Mouse (Mus musculus) embryonic facial prominence, embryonic 13.5 days (tissue): Measurements from ENCODE around the gene Slc13a4. TPM values are rescaled to one million over a fixed set of nuclear protein-coding genes. Genes with fewer than 3 reads are reported as not detected.
A peak's percentile ranks its signal among the peaks of the same experiment; 100 is the strongest.

Experiments used
- ATAC-seq: fragments of 200-750 bp; cut with Nextera tagmentation; 2 replicates; pipeline ENCODE4 v1.8.0; 2017; ENCODE audit warnings: low read depth; ENCODE audit not compliant: insufficient number of reproducible peaks, insufficient read depth, low FRiP score, low TSS enrichment
- H3K27ac ChIP-seq: fragments of 300-500 bp; sonication (generic); 2 replicates; pipeline ENCODE4 v1.5.1; 2015; ENCODE audit warnings: moderate library complexity, mild to moderate bottlenecking, inconsistent platforms
- H3K27me3 ChIP-seq: fragments of 300-500 bp; sonication (generic); 2 replicates; pipeline ENCODE4 v1.6.1; 2015; ENCODE audit warnings: mild to moderate bottlenecking, inconsistent platforms
- H3K36me3 ChIP-seq: fragments of 300-500 bp; sonication (generic); 2 replicates; pipeline ENCODE4 v1.6.1; 2015; ENCODE audit warnings: mild to moderate bottlenecking, inconsistent platforms
- H3K4me1 ChIP-seq: fragments of 300-500 bp; sonication (generic); 2 replicates; pipeline ENCODE4 v1.6.1; 2015; ENCODE audit warnings: inconsistent platforms
- H3K4me2 ChIP-seq: fragments of 300-500 bp; sonication (generic); 2 replicates; pipeline ENCODE4 v1.6.1; 2015; ENCODE audit warnings: moderate library complexity, mild to moderate bottlenecking, inconsistent platforms
- H3K4me3 ChIP-seq: fragments of 300-500 bp; sonication (generic); 2 replicates; pipeline ENCODE4 v1.5.1; 2015; ENCODE audit warnings: mild to moderate bottlenecking, inconsistent platforms
- H3K9ac ChIP-seq: fragments of 300-500 bp; sonication (generic); 2 replicates; pipeline ENCODE4 v1.6.1; 2015; ENCODE audit warnings: mild to moderate bottlenecking, inconsistent platforms
- H3K9me3 ChIP-seq: fragments of 300-500 bp; sonication (generic); 2 replicates; pipeline ENCODE4 v1.6.1; 2016; ENCODE audit warnings: inconsistent platforms
- WGBS: fragments of 180-500 bp; shearing (Covaris S2); methylation state at CpG from one replicate; pipeline ENCODE4 v1.1.7; 2015; ENCODE audit warnings: mixed read lengths; 5-methylcytosine and 5-hydroxymethylcytosine counted together
- polyA plus RNA-seq: library from polyadenylated mRNA; unstranded; fragments of >200 nt; fragmentation: Nextera tagmentation; extraction: Ambion mirVana; gene quantifications from 2 replicates; pipeline ENCODE4 v1.2.1, GENCODE M21; 2015

The Slc13a4 gene
- 0.19 and 0.58 TPM in 2 replicates for polyA plus RNA-seq

DNA sequence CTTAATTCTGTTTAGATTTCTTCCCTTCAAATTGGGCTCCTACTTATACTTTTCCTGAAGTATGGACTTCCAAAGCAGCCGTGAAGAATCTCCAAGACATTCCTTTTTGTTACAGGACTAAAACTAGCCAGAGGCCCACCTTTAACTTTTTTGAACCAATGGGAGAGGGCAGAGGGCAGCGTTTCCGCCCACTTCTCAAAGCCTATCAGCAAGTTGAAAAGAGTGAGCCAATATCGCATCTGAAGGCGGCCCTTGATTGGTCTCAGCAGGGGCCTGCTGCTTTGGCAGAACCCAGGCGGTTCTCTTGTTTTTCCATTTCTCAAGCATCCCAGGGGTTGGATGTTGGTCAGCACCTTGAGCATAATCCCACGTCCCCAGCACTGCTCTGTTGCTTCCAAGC is at the start of gene Slc13a4:
Slc13a4 (minus strand) TSS at position 95 of the 400 bp plus-strand sequence.
- WGBS = 38% methylated on average over 7 of the region's 7 CpGs
- H3K4me3 ChIP-seq = no peak within 1 kb of the TSS
- no peak within 1 kb of the TSS for H3K27ac ChIP-seq
- H3K36me3 ChIP-seq = no peaks in the 10 kb centered on the region
- no peaks in the 10 kb centered on the region for H3K27me3 ChIP-seq
- H3K9ac ChIP-seq = no peak within 1 kb of the TSS
- no peaks in the 10 kb centered on the region for H3K9me3 ChIP-seq
- ATAC-seq = no peak
- no peak within 1 kb of the TSS for H3K4me2 ChIP-seq
- H3K4me1 ChIP-seq = no peaks in the 10 kb centered on the region

DNA sequence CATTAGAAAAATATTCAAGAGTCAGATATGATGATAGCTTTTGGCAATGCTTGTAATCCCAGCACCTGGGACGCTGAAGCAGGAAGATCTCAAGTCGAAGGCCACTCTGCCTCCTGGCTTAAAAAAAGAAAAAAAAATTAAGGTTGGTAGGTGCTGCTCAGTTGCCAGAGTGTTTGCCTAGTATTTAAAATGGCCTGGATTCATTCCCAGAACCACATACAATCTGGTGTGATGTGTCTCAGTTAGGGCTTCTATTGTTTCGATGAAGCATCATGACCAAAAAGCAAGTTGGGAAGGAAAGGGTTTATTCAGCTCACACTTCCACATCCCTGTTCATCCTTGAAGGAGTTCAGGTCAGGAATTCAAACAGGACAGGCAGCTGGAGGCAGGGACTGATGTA is 47.4 kb upstream of the Slc13a4 start:
- 81% methylated on average over 3 of the region's 3 CpGs for WGBS
- no peak overlapping the region for H3K4me3 ChIP-seq
- no peaks in the 10 kb centered on the region for H3K36me3 ChIP-seq
- no peaks in the 10 kb centered on the region for H3K27me3 ChIP-seq
- no peaks in the 10 kb centered on the region for H3K9me3 ChIP-seq
- H3K4me2 ChIP-seq = no peak overlapping the region
- H3K4me1 ChIP-seq = peaks cover 27% of the 10 kb centered on the region
- no peak overlapping the region for H3K9ac ChIP-seq
- 0 out of 2 replicates have a peak overlapping the region, but pooled peaks have one; percentile 39 for H3K27ac ChIP-seq
- ATAC-seq = no peak

DNA sequence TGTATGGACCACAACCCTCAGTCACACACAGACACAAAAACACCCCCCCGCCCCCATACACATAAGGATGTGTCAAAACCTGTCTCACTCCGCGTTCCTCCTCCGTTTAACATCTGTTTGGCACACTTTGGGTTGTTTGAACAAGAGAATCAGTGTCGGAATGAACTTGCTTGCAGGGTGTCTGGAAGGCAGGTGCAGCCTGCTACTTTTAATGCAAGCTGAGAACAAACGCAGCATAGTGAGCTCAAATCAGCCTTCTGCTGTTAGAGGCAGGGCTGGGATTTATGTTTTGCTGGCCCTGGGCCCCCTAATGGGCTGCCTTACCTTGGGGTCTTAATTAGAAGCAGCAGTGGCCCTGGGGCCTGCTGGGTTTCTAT is 46.7 kb upstream of the Slc13a4 start:
- H3K4me2 ChIP-seq = peak overlapping the region; percentile 52
- no peak overlapping the region; the same call in 1 of the 2 replicates for H3K27ac ChIP-seq
- no peaks in the 10 kb centered on the region for H3K9me3 ChIP-seq
- peaks cover 30% of the 10 kb centered on the region for H3K4me1 ChIP-seq
- no peak overlapping the region for H3K9ac ChIP-seq
- 8% methylated on average over 6 of the region's 6 CpGs for WGBS
- H3K4me3 ChIP-seq = peak overlapping the region; percentile 16; the same call in 1 of the 2 replicates
- peak; percentile 48; the same call in 1 of the 2 replicates for ATAC-seq
- no peaks in the 10 kb centered on the region for H3K36me3 ChIP-seq
- H3K27me3 ChIP-seq = no peaks in the 10 kb centered on the region

DNA sequence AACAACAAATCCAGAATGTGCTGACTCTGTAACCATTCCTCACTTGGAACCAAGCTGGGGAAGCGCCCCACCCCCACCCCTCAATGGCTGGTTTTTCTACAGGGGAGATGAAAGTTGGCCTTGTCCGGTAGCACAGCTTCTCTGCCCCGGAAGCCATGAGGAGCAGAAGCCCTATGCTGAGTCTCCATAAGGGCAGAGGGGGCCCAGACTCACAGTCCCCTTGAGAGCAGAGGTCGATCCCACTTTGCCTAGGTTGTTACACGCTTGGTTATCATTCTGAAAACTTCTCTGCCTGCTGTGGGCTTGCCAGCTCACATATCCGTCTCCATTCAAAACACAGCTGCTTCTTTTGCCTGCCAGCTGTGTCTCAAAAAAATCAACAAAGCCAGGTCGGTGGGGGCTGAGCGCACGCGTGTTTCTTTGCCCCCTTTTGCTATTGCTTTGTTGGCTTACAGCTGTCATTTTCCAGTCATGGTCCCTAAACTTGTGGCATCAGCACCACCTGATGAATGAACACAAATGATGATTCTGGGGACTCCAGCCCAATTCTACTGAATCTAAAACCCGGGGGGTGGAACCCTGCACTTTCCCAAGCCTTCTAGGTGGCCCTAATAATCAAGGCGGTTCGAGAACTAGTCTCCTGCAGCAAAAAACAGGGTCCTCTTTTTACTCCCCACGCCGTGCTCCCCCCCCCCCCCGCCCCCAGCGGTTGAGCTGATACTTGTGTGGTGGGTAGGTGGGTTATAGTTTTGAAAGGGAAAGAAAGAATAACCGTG is 46.1 kb upstream of the Slc13a4 start:
- H3K27ac ChIP-seq = peak overlapping the region; percentile 55; the same call in 1 of the 2 replicates
- peak overlapping the region; percentile 52 for H3K4me2 ChIP-seq
- peak overlapping the region; percentile 16; the same call in 1 of the 2 replicates for H3K4me3 ChIP-seq
- WGBS = 6% methylated on average over 17 of the region's 18 CpGs
- no peaks in the 10 kb centered on the region for H3K36me3 ChIP-seq
- peaks cover 30% of the 10 kb centered on the region for H3K4me1 ChIP-seq
- H3K27me3 ChIP-seq = no peaks in the 10 kb centered on the region
- no peaks in the 10 kb centered on the region for H3K9me3 ChIP-seq
- no peak overlapping the region for H3K9ac ChIP-seq
- no peak for ATAC-seq

DNA sequence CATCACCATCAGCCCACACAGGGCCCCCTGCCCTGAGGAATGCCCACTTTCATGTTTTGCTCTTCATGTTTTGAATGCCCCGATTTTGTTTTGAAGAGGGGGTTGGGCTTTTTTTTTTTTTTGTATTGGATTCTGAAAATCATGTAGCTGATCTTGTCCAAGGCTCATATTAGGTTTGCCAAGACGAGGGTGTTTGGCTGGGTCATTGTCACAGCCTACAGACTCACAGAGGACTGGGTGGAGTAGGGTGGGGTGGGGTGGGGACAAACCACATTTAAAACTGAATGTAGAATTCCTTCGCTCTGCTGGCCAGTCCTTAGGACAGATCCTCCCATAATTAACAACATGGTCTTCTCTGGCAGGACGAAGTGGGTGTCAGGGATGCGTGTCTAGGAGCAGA is 45.5 kb upstream of the Slc13a4 start:
- Histone ChIP-seq H3K4me1 (peaks cover 30% of the 10 kb centered on the region), H3K4me3 (no peak overlapping the region), H3K9me3 (no peaks in the 10 kb centered on the region), H3K9ac (no peak overlapping the region), H3K36me3 (no peaks in the 10 kb centered on the region), H3K27me3 (no peaks in the 10 kb centered on the region), H3K27ac (0 out of 2 replicates have a peak overlapping the region, but pooled peaks have one; percentile 55), H3K4me2 (peak overlapping the region; percentile 52)
- 41% methylated on average over 5 of the region's 5 CpGs for WGBS
- no peak for ATAC-seq

DNA sequence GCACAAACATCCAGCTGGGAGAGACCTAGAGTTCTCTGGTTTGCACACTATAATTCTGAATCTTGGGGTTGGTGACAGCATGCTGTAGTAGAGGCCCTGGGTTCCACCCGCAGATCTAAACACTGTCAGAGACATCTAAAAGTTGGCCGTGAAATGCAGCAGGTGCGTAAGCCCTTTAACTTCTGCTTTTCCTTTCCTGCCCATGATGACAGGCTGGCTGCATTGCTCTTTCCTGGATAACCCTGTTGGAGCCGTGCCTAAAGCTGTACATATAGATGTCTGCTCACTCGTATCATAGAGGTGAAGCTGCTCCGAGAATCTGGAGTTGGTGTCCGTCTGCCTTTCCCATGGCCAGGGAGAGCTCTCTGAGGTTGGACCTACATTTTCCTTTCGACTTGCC is 44.9 kb upstream of the Slc13a4 start:
- Histone ChIP-seq H3K9ac (no peak overlapping the region), H3K4me3 (no peak overlapping the region), H3K4me2 (no peak overlapping the region), H3K4me1 (peaks cover 30% of the 10 kb centered on the region), H3K27me3 (no peaks in the 10 kb centered on the region), H3K36me3 (no peaks in the 10 kb centered on the region), H3K9me3 (no peaks in the 10 kb centered on the region), H3K27ac (no peak overlapping the region)
- 84% methylated on average over 8 of the region's 8 CpGs for WGBS
- no peak for ATAC-seq

DNA sequence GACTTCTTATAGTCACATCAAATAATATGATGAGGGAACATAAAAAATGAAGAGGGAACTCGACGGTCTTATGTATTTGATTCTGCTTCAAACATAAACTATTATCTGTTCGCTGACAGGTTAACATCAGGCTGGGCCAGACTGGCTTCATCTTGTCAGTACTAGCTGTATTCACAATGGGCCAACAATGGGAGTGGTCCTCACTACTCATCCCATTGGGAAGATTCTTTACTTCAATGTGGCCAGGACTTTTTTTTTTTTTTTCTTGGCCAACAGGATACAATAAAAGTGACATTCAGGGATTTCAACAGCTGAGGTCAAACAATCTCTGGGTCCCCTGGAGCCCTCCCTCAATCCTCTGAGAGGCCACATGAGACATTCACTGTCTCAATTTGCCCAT is 43.9 kb upstream of the Slc13a4 start:
- H3K4me1 ChIP-seq = peaks cover 30% of the 10 kb centered on the region
- ATAC-seq = no peak
- H3K9ac ChIP-seq = no peak overlapping the region
- H3K27ac ChIP-seq = no peak overlapping the region
- H3K36me3 ChIP-seq = no peaks in the 10 kb centered on the region
- no peaks in the 10 kb centered on the region for H3K27me3 ChIP-seq
- 93% methylated on average over 3 of the region's 3 CpGs for WGBS
- H3K9me3 ChIP-seq = no peaks in the 10 kb centered on the region
- no peak overlapping the region for H3K4me2 ChIP-seq
- H3K4me3 ChIP-seq = no peak overlapping the region

DNA sequence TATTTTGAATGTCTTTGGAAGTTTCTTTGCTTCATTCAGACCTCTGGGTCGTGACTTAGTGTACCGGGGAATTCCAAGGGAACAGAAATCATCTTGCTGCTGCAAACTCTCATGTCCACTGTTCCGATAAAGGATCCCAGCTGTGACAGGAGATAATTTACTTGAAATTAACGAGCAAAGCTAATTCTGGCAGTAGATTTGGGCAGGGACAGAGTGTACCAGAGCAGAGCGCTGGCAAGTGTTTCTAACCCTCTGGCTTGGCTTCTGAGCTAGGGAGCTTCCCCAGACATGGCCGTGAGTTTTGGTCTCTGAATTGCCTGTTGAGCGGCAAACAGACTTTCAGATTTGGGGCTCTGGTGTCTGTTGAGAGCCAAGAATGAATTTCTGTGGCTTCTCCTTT is 41.9 kb upstream of the Slc13a4 start:
- H3K9me3 ChIP-seq = no peaks in the 10 kb centered on the region
- H3K36me3 ChIP-seq = no peaks in the 10 kb centered on the region
- no peak overlapping the region for H3K4me2 ChIP-seq
- H3K9ac ChIP-seq = no peak overlapping the region
- H3K4me3 ChIP-seq = no peak overlapping the region
- no peaks in the 10 kb centered on the region for H3K27me3 ChIP-seq
- H3K4me1 ChIP-seq = peaks cover 22% of the 10 kb centered on the region
- 53% methylated on average over 7 of the region's 7 CpGs for WGBS
- no peak overlapping the region for H3K27ac ChIP-seq
- no peak for ATAC-seq

DNA sequence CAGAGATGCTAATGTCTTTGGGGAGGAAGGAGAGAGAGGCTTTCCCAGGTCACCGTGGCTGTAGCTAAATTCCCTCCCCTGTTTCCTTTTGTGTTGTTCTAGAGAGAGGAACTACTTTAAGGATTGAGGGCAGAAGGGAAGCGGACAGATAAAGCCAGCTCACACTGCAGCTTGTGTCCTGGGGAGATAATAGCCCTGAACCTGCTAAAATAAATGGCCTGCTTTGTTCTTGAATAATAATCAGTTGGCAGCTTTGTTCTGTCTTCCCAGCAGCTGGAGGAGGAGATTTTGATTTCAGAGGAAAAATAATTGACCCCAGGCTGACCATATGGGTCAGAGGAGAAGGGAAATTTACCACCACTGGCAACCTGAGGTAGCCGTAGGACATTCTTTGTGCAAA is 30.7 kb upstream of the Slc13a4 start:
- Histone ChIP-seq H3K9ac (no peak overlapping the region), H3K4me3 (no peak overlapping the region), H3K4me2 (no peak overlapping the region), H3K4me1 (no peaks in the 10 kb centered on the region), H3K36me3 (no peaks in the 10 kb centered on the region), H3K9me3 (no peaks in the 10 kb centered on the region), H3K27me3 (no peaks in the 10 kb centered on the region), H3K27ac (no peak overlapping the region)
- no peak for ATAC-seq
- 27% methylated on average over 3 of the region's 3 CpGs for WGBS

DNA sequence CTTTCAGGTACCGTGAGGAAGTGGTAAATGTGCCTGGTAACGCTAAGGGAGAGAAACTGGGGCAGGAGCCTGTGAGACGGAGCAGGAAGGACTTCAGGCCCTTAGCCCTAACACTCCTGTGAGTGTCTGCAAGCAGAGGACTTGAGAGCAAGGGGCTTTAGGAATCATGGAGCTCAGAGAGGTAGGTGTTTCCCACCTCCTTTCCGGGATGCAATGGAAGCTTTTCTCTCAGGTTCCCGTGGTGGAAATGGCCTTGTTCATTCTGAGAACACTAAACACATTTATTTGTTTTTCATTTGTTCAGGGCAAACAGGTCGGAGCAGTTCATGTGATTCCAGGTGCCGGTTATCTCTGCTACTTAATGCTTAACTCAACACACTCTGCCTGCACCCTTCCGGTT is 29.9 kb upstream of the Slc13a4 start:
- no peak for ATAC-seq
- no peaks in the 10 kb centered on the region for H3K36me3 ChIP-seq
- H3K4me3 ChIP-seq = no peak overlapping the region
- H3K4me2 ChIP-seq = no peak overlapping the region
- no peaks in the 10 kb centered on the region for H3K4me1 ChIP-seq
- no peaks in the 10 kb centered on the region for H3K27me3 ChIP-seq
- no peak overlapping the region for H3K27ac ChIP-seq
- no peaks in the 10 kb centered on the region for H3K9me3 ChIP-seq
- 76% methylated on average over 8 of the region's 8 CpGs for WGBS
- no peak overlapping the region for H3K9ac ChIP-seq

DNA sequence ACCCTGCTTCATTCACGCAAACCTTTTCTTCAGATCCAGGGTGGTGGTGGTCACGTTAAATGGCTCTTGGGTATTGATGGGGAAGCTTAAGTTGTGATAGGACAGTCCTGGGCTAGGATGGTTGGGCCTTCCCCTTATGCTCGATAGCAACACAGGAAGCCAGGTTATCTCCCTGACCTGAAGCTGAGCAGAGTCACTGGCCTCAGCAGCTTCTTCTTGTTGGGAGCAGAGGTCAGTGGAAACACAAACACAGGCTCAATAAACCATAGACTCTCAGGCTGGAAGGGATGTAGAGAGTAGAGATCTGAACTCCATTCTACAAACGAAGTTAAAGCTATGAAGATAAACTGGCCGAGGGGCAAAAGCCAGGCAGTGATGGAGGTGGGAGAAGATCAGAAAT is 27.5 kb upstream of the Slc13a4 start:
- ATAC-seq = no peak
- no peaks in the 10 kb centered on the region for H3K9me3 ChIP-seq

DNA sequence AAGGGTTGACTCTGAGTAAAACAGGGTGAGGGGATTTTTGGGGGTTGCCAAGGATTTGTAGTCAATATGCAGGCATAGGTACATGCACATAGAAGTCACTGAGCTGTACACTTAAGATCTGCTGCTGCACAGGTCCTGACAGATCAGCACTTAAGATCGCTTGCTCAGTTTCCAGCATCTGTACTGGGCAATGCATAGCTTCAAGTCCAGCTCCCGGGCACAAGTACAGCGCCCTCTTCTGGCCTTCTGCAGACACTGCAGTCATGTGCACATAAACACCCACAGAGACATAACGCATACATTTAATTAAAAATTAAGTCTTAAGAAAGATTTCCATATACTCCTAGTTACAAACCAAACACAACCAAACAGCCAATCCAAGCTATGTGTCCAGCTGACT is 26.3 kb upstream of the Slc13a4 start:
- Histone ChIP-seq H3K4me1 (peaks cover 6% of the 10 kb centered on the region; the same call in 1 of the 2 replicates), H3K9me3 (no peaks in the 10 kb centered on the region), H3K9ac (no peak overlapping the region), H3K27ac (no peak overlapping the region), H3K36me3 (no peaks in the 10 kb centered on the region), H3K4me3 (no peak overlapping the region), H3K27me3 (no peaks in the 10 kb centered on the region), H3K4me2 (no peak overlapping the region)
- WGBS = 73% methylated on average over 4 of the region's 4 CpGs
- no peak for ATAC-seq

More for the DNA sequence above, 27.5 kb upstream of the Slc13a4 start:
- Histone ChIP-seq H3K4me3 (no peak overlapping the region), H3K4me2 (no peak overlapping the region), H3K4me1 (peaks cover 5% of the 10 kb centered on the region; the same call in 1 of the 2 replicates), H3K9ac (no peak overlapping the region), H3K27ac (no peak overlapping the region), H3K27me3 (no peaks in the 10 kb centered on the region), H3K36me3 (no peaks in the 10 kb centered on the region)
- 76% methylated on average over 5 of the region's 5 CpGs for WGBS
